20 mouse cellular contexts compared by ENCODE assay signal in the genomic region with DNA sequence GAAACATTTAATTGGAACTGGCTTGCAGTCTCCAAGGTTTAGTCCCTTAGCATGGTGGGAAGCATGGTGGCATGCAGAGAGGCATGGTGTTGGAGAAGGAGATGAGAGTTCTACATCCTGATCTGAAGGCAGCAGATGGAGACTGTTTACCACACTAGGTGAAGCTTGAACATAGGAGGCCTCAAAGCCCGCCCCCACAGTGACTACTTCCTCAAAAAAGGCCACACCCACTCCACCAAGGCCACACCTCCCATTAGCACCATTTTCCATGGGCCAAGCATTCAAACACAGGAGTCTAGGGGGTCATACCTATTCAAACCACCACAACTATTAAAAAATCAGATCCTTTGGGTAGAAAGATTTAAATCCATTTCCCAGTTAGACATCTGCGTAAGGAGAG.
A peak's percentile ranks its signal among the peaks of the same experiment; 100 is the strongest.
DNase-seq lines count a peak whose midpoint lies in the region; ATAC-seq and TF ChIP-seq lines count a peak whose summit lies in the region.
"Had no signal": no experiment of that assay in that cellular context is flagged by ENCODE, and none has a peak within 500 bp of the region (broad histone marks: within the 10 kb centered on the region; RNA-seq: fewer than 3 reads in every experiment).

No protein-coding gene starts in this region.

- no peaks in the 10 kb centered on the region for H3K36me3 ChIP-seq in MEL (ENCODE audit: control insufficient read depth in 1 of 2, insufficient read depth in 2 of 2, low read length in 2 of 2)
- no peaks in the 10 kb centered on the region for H3K36me3 ChIP-seq in midbrain, embryonic 11.5 days (ENCODE audit: control insufficient read depth, insufficient read depth, low read length)
- H3K36me3 ChIP-seq: embryonic facial prominence, embryonic 15.5 days; G1E; heart, embryonic 15.5 days; hindbrain, embryonic 13.5 days; intestine, embryonic 15.5 days had no signal

- TF ChIP-seq EP300 in MEL (IDR thresholded peaks at IDR 0.05; ENCODE audit: low read depth in 1 of 2, low read length in 2 of 2): no peak

- H3K9me3 ChIP-seq in MEL (replicated peaks; ENCODE audit: insufficient read depth, low read length): no peaks in the 10 kb centered on the region
- H3K9me3 ChIP-seq in midbrain, embryonic 11.5 days (ENCODE audit: control insufficient read depth, low read length): no peaks in the 10 kb centered on the region
- H3K9me3 ChIP-seq: embryonic facial prominence, embryonic 15.5 days; heart, embryonic 15.5 days; hindbrain, embryonic 13.5 days; intestine, embryonic 15.5 days had no signal

- H3K4me3 ChIP-seq in MEL (ENCODE audit: control insufficient read depth in 1 of 2, insufficient read depth in 1 of 2, low read depth in 2 of 2, low read length in 2 of 2): no peak overlapping the region
- no peak overlapping the region for H3K4me3 ChIP-seq in midbrain, embryonic 11.5 days (ENCODE audit: low read depth, low read length)
- H3K4me3 ChIP-seq: embryonic facial prominence, embryonic 15.5 days; erythroblast, embryonic 14.5 days; heart, embryonic 15.5 days; hindbrain, embryonic 13.5 days; intestine, embryonic 15.5 days had no signal

- TF ChIP-seq CTCF in MEL (IDR thresholded peaks at IDR 0.05 in 2 of 3, conservative IDR thresholded peaks at IDR 0.05 in 1 of 3; ENCODE audit: control insufficient read depth in 1 of 3, insufficient read depth in 1 of 3, low read depth in 2 of 3, low read length in 3 of 3, poor library complexity in 1 of 3, severe bottlenecking in 1 of 3): no peak

- no peak overlapping the region for H3K27ac ChIP-seq in MEL (ENCODE audit: control insufficient read depth, low read depth, low read length)
- H3K27ac ChIP-seq in midbrain, embryonic 11.5 days (ENCODE audit: low read depth, low read length): no peak overlapping the region
- H3K27ac ChIP-seq: embryonic facial prominence, embryonic 15.5 days; heart, embryonic 15.5 days; hindbrain, embryonic 13.5 days; hindbrain, postnatal 0 days; intestine, embryonic 15.5 days had no signal

- H3K79me2 ChIP-seq in MEL (ENCODE audit: control insufficient read depth, insufficient read depth, low read length, poor library complexity): no peaks in the 10 kb centered on the region

- H3K27me3 ChIP-seq in MEL (ENCODE audit: control insufficient read depth in 1 of 2, insufficient read depth in 2 of 2, low read length in 2 of 2): no peaks in the 10 kb centered on the region
- H3K27me3 ChIP-seq in midbrain, embryonic 11.5 days (ENCODE audit: control insufficient read depth, insufficient read depth, low read length): no peaks in the 10 kb centered on the region
- H3K27me3 ChIP-seq: embryonic facial prominence, embryonic 15.5 days; intestine, embryonic 15.5 days; Patski had no signal

- WGBS in midbrain, embryonic 11.5 days: 90% methylated on average over 2 of the region's 2 CpGs

- no peak overlapping the region for H3K9ac ChIP-seq in MEL (ENCODE audit: control insufficient read depth, low read depth, low read length, poor library complexity, severe bottlenecking)
- H3K9ac ChIP-seq in midbrain, embryonic 11.5 days (ENCODE audit: low read length): no peak overlapping the region
- H3K9ac ChIP-seq: embryonic facial prominence, embryonic 15.5 days; heart, embryonic 15.5 days; hindbrain, embryonic 13.5 days; intestine, embryonic 15.5 days had no signal

- DNase-seq in 416B (ENCODE audit: low read depth) (peak; percentile 17), A20 (ENCODE audit: low read depth, low spot score) (peak; percentile 24), MEL (ENCODE audit: low read depth, low spot score) (peak; percentile 5)
- no peak for DNase-seq in midbrain, embryonic 11.5 days (ENCODE audit: low spot score, missing footprints)
- DNase-seq in Muller cell, postnatal 12 days (ENCODE audit: inconsistent ontology term): no peak
- no peak for DNase-seq in thymus, postnatal 10 days (ENCODE audit: low spot score in 2 of 2)
- DNase-seq: adrenal gland, adult 8-10 months; gastrocnemius, postnatal 14 days; heart, postnatal 14 days; kidney, adult 2 months had no signal

- no peak for TF ChIP-seq POLR2A in MEL (IDR thresholded peaks at IDR 0.05; ENCODE audit: control insufficient read depth in 1 of 2, insufficient read depth in 1 of 2, low read depth in 1 of 2, low read length in 2 of 2, poor library complexity in 1 of 2)

- no peak overlapping the region for H3K4me2 ChIP-seq in midbrain, embryonic 11.5 days
- H3K4me2 ChIP-seq: embryonic facial prominence, embryonic 15.5 days; heart, embryonic 11.5 days; heart, embryonic 15.5 days; hindbrain, embryonic 13.5 days; intestine, embryonic 15.5 days had no signal

- no peaks in the 10 kb centered on the region for H3K4me1 ChIP-seq in MEL (ENCODE audit: control insufficient read depth in 1 of 2, insufficient read depth in 2 of 2, low read length in 2 of 2)
- no peaks in the 10 kb centered on the region; the same call in 1 of the 2 replicates for H3K4me1 ChIP-seq in midbrain, embryonic 11.5 days (ENCODE audit: control insufficient read depth, insufficient read depth, low read length)
- H3K4me1 ChIP-seq: heart, embryonic 15.5 days; intestine, embryonic 15.5 days had no signal

- TF ChIP-seq RAD21 in MEL (IDR thresholded peaks at IDR 0.05; ENCODE audit: low read depth, low read length): no peak

- peak; percentile 16; the same call in 1 of the 2 replicates for ATAC-seq in neutrophil, adult 5-6 weeks (ENCODE audit: extremely low read depth, insufficient number of reproducible peaks, low FRiP score, poor library complexity, severe bottlenecking)
- no peak for ATAC-seq in midbrain, embryonic 11.5 days (ENCODE audit: low FRiP score)
- ATAC-seq: hindbrain, postnatal 0 days; intestine, embryonic 15.5 days; Patski had no signal

TF ChIP-seq in MEL, 35 proteins besides CTCF, POLR2A, EP300 and RAD21:
- no peak for TF ChIP-seq ZNF384 (IDR thresholded peaks at IDR 0.05; ENCODE audit: low read depth, low read length)
- no peak for TF ChIP-seq UBTF (IDR thresholded peaks at IDR 0.05; ENCODE audit: borderline replicate concordance, insufficient read depth, low read depth, low read length)
- TF ChIP-seq GATA1 (IDR thresholded peaks at IDR 0.05; ENCODE audit: low read depth, low read length): no peak
- no peak for TF ChIP-seq MYB (IDR thresholded peaks at IDR 0.05; ENCODE audit: low read depth, low read length)
- TF ChIP-seq POLR2AphosphoS2 (IDR thresholded peaks at IDR 0.05; ENCODE audit: low read length): no peak
- TF ChIP-seq MEF2A (IDR thresholded peaks at IDR 0.05; ENCODE audit: extremely low read depth, insufficient replicate concordance, low read depth, low read length, poor library complexity, severe bottlenecking): no peak
- no peak for TF ChIP-seq MAFK (IDR thresholded peaks at IDR 0.05; ENCODE audit: borderline replicate concordance, low read depth, low read length)
- no peak for TF ChIP-seq BHLHE40 (IDR thresholded peaks at IDR 0.05; ENCODE audit: borderline replicate concordance, low read depth, low read length)
- no peak for TF ChIP-seq ZC3H11A (IDR thresholded peaks at IDR 0.05; ENCODE audit: low read depth, low read length)
- TF ChIP-seq JUND (IDR thresholded peaks at IDR 0.05; ENCODE audit: low read depth, low read length): no peak
- TF ChIP-seq MAX (IDR thresholded peaks at IDR 0.05; ENCODE audit: low read length): no peak
- no peak for TF ChIP-seq HCFC1 (IDR thresholded peaks at IDR 0.05; ENCODE audit: low read depth, low read length)
- no peak for TF ChIP-seq USF1 (IDR thresholded peaks at IDR 0.05; ENCODE audit: low read depth, low read length)
- no peak for TF ChIP-seq USF2 (IDR thresholded peaks at IDR 0.05; ENCODE audit: borderline replicate concordance in 1 of 2, insufficient read depth in 1 of 2, low read depth in 1 of 2, low read length in 2 of 2)
- TF ChIP-seq POLR2AphosphoS5 (IDR thresholded peaks at IDR 0.05; ENCODE audit: borderline replicate concordance, low read depth, low read length): no peak
- no peak for TF ChIP-seq CHD2 (IDR thresholded peaks at IDR 0.05; ENCODE audit: low read length)
- no peak for TF ChIP-seq KAT2A (conservative IDR thresholded peaks at IDR 0.05; ENCODE audit: low read depth, low read length)

Comparison
In these comparisons a context has a peak if more than half of its experiments do, and no peak if none do; other contexts are left out.
1. DNase-seq: peak in 416B (single experiment), A20 (single experiment) and MEL (single experiment); none in midbrain, embryonic 11.5 days (single experiment), Muller cell, postnatal 12 days (single experiment) and thymus, postnatal 10 days (0 of 2).